Mouse (Mus musculus) cerebellum, postnatal 10 days (tissue): ENCODE results near the gene Fgf9.

Experiments
- DNase-seq, 2 experiments: peaks; one replicate each; pipeline ENCODE4 v3.0.0; 2021; ENCODE audit warnings: mixed read lengths in 2 of 2

The Fgf9 gene

GRCm38 (mm10) chr14:58070481-58071119 is at the start of gene Fgf9:
Gene Fgf9 (plus strand): TSS chr14:58070547.
- peak; percentile 66 to 68 for DNase-seq

- DNase-seq = peak; percentile 83 to 89
Measured at GRCm38 (mm10) chr14:58034567-58034966, 35.8 kb upstream of the Fgf9 start.

- DNase-seq = no peak
Measured at GRCm38 (mm10) chr14:58036174-58036573, 34.2 kb upstream of the Fgf9 start.

GRCm38 (mm10) chr14:58046639-58047284 is 23.6 kb upstream of the Fgf9 start:
- no peak for DNase-seq

DNA sequence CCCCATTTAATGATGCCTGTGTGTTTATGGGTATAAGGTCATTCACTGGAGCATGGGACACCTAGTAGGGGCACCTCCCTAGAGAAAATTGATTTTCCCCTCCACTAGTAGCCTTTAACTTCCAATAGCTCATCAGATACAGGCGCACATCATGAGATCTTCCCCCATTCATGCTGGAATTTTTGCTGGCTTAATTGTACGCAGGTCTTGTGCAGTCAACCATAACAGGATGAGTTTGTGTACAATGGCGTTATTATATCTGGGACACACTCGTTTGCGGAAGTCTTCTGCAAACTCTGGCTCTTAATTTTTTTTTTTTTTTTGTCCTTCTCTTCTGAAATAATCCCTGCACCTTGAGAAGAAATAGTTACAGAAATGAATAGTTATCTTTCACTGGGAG is 19.7 kb upstream of the Fgf9 start:
- DNase-seq = no peak

- no peak for DNase-seq
Measured at GRCm38 (mm10) chr14:58067586-58067985, 2.8 kb upstream of the Fgf9 start.

DNA sequence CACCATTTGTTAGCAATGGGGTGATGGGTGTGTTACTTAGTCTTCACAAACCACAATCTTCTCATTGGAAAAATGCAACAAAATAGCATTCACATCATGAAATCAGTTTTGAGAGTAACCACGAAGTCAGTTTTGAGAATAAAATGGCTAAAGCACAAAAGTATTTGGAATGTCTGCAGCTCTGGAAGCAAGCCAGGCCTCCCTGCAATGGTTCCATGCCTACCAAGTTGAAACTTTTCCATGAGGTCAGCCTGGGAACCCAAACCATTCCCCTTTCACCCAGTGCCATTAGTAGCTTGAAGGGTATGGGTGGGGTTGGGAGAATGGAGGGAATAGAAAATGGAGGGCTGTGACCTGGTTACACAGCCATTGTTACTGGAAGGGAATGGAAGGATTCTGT is 1.7 kb upstream of the Fgf9 start:
- no peak for DNase-seq

GRCm38 (mm10) chr14:58069927-58070326 is 420 bp upstream of the Fgf9 start:
- DNase-seq = peak in 1 of 2 experiments; percentile 41

GRCm38 (mm10) chr14:58071120-58071641 is 834 bp downstream of the Fgf9 start:
- peak; percentile 89 to 92 for DNase-seq

DNA sequence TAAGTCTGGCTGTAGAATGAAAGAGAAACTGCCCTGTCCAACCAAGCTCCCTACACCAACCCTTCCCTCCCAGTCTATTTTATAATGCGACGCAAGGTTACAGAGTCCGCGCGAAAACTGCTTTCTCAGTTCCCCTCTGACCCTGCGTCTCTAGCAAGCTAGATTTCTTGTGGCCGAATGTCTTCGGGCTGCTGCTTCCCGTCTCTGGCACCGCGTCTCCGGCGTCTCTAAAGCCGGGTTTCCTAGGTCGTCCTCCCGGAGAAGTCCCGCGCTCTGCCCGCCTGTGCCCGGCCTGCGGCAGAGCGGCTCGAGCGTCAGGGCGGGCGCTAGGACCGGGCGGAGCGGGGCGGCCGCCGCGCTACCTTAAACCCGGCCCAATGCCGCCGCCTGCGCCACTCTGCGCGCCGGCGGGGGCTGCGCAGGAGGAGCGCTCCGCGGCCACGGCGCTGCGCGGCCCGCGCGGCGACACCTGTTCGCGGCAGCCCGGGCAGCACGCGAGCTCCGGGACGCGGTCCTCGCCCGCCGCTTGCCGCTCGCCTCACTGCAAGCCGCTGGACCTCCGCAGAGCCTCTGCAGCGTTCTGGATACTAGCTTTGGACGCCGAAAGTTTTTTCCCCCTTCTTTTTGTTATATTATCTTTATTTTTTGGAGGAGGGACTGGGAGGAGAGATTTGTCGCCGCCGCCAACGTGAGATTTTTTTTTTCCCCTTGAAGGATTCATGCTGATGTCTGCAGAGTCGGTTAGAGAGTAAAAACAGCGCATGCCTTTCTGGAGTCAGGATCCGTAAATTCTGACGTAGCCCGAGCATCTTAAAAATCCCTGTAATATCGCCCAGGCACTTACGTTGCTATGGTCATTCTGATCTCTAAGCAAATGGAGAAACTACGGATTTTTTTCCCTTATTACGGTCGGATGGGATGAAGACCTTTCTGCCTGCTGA is 1.8 kb downstream of the Fgf9 start:
- DNase-seq = peak; percentile 88 to 91

- peak; percentile 58 to 66 for DNase-seq
Measured at GRCm38 (mm10) chr14:58072771-58073501, 2.6 kb downstream of the Fgf9 start.

DNA sequence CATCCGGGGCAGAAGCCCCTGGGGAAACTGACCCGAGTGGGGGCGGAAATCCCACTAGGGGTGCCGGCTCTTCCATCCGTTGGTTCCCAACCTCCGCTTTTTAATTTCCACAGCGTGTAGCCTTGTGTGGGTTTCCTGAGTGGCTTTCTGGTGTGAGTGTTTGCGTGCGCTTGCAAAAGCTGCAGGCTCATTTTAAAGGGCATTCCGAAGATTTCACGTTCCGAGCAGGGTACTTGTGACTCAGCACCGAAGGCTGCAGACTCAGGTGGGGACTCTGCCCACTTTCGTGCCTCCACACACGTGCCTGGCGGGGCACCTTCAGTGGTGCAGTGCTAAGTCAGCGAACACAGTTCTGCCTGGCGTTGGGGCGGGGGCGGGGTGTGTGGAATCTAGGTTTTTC is 3.6 kb downstream of the Fgf9 start:
- DNase-seq = peak; percentile 42 to 44

- peak; percentile 77 to 78 for DNase-seq
Measured at GRCm38 (mm10) chr14:58074621-58075432, 4.5 kb downstream of the Fgf9 start.

GRCm38 (mm10) chr14:58075433-58076029 is 5.2 kb downstream of the Fgf9 start:
- peak; percentile 69 to 80 for DNase-seq

DNA sequence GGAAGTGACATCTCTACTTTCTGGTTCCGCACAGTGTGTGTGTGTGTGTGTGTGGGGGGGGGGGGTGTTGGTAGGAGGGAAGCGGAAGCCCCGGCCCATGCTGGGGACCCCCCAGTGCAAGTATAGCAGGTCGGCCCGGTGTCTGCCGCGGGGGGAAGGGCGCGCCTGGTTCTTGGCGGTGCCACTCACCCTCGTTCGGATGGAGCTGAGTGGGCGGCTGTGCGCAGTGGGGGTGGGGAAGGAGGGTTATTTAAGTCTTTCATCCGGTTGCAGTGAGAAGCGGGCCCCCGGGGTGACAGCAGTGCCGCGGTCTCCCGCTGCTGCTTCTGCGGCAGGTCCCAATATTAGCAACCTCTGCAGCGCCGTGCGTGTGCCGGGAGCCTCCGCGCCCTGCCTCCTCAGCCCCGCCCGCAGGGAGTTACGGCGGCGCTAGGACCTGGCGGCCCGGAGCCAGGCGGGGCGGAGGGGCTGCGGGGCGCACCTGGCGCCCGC is 5.7 kb downstream of the Fgf9 start:
- peak; percentile 88 to 91 for DNase-seq

GRCm38 (mm10) chr14:58076726-58077255 is 6.4 kb downstream of the Fgf9 start:
- DNase-seq = no peak

DNA sequence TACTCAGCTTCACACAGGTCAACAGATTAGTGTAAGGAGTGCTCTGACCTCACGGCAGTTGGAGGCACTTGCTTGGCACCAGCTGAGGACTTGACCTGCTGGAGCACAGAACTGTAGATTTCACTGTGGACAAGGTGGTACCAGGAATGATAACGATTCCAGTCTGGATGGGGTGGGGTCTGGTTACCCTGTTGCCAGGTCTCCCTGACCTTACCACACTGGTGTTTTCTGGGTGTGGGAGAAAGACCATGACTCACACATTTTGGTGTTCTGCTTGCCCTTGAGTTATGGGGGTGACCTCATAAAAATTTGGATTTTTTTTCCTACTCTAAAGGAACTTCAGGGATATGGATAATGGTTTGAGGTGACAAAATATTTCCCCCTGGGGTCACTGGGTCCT is 9.1 kb downstream of the Fgf9 start:
- no peak for DNase-seq

GRCm38 (mm10) chr14:58081955-58082354 is 11.6 kb downstream of the Fgf9 start:
- no peak for DNase-seq

- no peak for DNase-seq
Measured at GRCm38 (mm10) chr14:58084240-58084639, 13.9 kb downstream of the Fgf9 start.

- DNase-seq = no peak
Measured at GRCm38 (mm10) chr14:58087326-58087725, 17.0 kb downstream of the Fgf9 start.

GRCm38 (mm10) chr14:58089486-58089885 is 19.1 kb downstream of the Fgf9 start:
- DNase-seq = no peak
